Mouse (Mus musculus): Measurements from ENCODE around the gene Rag2.

The Rag2 gene

GRCm38 (mm10) chr2:101668751-101669150, 44.2 kb downstream of the Rag2 start:
- CTCF ChIA-PET: no interaction called here

GRCm38 (mm10) chr2:101673547-101673946, 49.0 kb downstream of the Rag2 start:
- POLR2A ChIA-PET: interaction anchor here in 1 of 4 experiments (0.6 kb wide), 1 partner anchor 87 kb away, joined by 3 read pairs; no protein-coding TSS in a partner anchor
- CTCF ChIA-PET: no interaction called here

More at GRCm38 (mm10) chr2:101668751-101669150, 44.2 kb downstream of the Rag2 start:
- POLR2A ChIA-PET: no interaction called here

- CTCF ChIA-PET: interaction anchor here (0.6 to 1.3 kb wide), 7 partner anchors 11 to 407 kb away, joined by 3 to 7 read pairs (median 3); no protein-coding TSS in a partner anchor
Measured at GRCm38 (mm10) chr2:101678236-101679021, 53.9 kb downstream of the Rag2 start, which contains the start of gene Traf6. Traf6 (plus strand) TSS chr2:101678429.

GRCm38 (mm10) chr2:101679164-101679784, 54.8 kb downstream of the Rag2 start:
- POLR2A ChIA-PET: interaction anchor here (0.6 to 0.9 kb wide), 5 partner anchors 14 to 590 kb away, joined by 3 to 6 read pairs (median 3); no protein-coding TSS in a partner anchor
- CTCF ChIA-PET: interaction anchor here in 3 of 4 experiments (0.6 to 1.1 kb wide), 4 partner anchors 14 to 255 kb away, joined by 3 to 7 read pairs (median 4); no protein-coding TSS in a partner anchor

More at GRCm38 (mm10) chr2:101678236-101679021, 53.9 kb downstream of the Rag2 start, which contains the start of gene Traf6:
- POLR2A ChIA-PET: interaction anchor here (0.6 to 0.9 kb wide), 4 partner anchors 18 to 589 kb away, joined by 3 to 6 read pairs (median 3); no protein-coding TSS in a partner anchor

Measured in embryonic stem cell, embryonic (primary cell).